Mouse (Mus musculus) erythroid progenitor cell, adult 5-6 weeks (primary cell): ENCODE measurements around the gene Pdss2. TPM values are rescaled to one million over a fixed set of nuclear protein-coding genes. Genes with fewer than 3 reads are reported as not detected.

Experiments used
- ATAC-seq: replicated peaks from 2 replicates; pipeline ENCODE4 v1.8.0; 2016; ENCODE audit warnings: moderate number of reproducible peaks, mild to moderate bottlenecking, moderate TSS enrichment, inconsistent platforms; ENCODE audit not compliant: poor library complexity, low FRiP score, severe bottlenecking
- total RNA-seq, 2 experiments: library from RNA; stranded (forward) in 1 of 2; stranded (reverse) in 1 of 2; fragments of 150-400 nt in 1 of 2; fragments of 186-747, 209-891 nt in 1 of 2; gene quantifications; 2 replicates each; pipeline versions ENCODE4 v1.2.3 to v1.2.4; 2015 to 2017; ENCODE audit warnings: low replicate concordance in 2 of 2

The Pdss2 gene
- total RNA-seq, 2 experiments from 2014 or later = 6.1 TPM; not detected in 1

- no peak for ATAC-seq
Measured at GRCm38 (mm10) chr10:43475376-43475775, 254.1 kb downstream of the Pdss2 start.

GRCm38 (mm10) chr10:43477459-43477858 lies 256.2 kb downstream of the Pdss2 start:
- ATAC-seq = no peak

- no peak for ATAC-seq
Measured at GRCm38 (mm10) chr10:43477865-43478681, 256.8 kb downstream of the Pdss2 start.

GRCm38 (mm10) chr10:43478751-43479435 lies 257.6 kb downstream of the Pdss2 start, which contains the start of gene Bend3:
Gene Bend3 (plus strand): TSS chr10:43478831.
- ATAC-seq = no peak

- peak; percentile 95 for ATAC-seq
Measured at GRCm38 (mm10) chr10:43479436-43480157, 258.3 kb downstream of the Pdss2 start.

- ATAC-seq = no peak
Measured at GRCm38 (mm10) chr10:43480227-43480849, 259.1 kb downstream of the Pdss2 start.

GRCm38 (mm10) chr10:43481179-43481578 lies 259.9 kb downstream of the Pdss2 start:
- ATAC-seq = no peak

- no peak for ATAC-seq
Measured at GRCm38 (mm10) chr10:43482021-43482420, 260.7 kb downstream of the Pdss2 start.

GRCm38 (mm10) chr10:43483426-43483995 lies 262.2 kb downstream of the Pdss2 start:
- ATAC-seq = no peak

GRCm38 (mm10) chr10:43485751-43486268 lies 264.5 kb downstream of the Pdss2 start:
- no peak for ATAC-seq

- no peak for ATAC-seq
Measured at GRCm38 (mm10) chr10:43487441-43488010, 266.2 kb downstream of the Pdss2 start.

- ATAC-seq = no peak
Measured at GRCm38 (mm10) chr10:43488258-43488657, 267.0 kb downstream of the Pdss2 start.

GRCm38 (mm10) chr10:43489139-43489538 lies 267.9 kb downstream of the Pdss2 start:
- no peak for ATAC-seq

GRCm38 (mm10) chr10:43489550-43489949 lies 268.3 kb downstream of the Pdss2 start:
- no peak for ATAC-seq

GRCm38 (mm10) chr10:43490034-43490433 lies 268.7 kb downstream of the Pdss2 start:
- ATAC-seq = no peak

GRCm38 (mm10) chr10:43490846-43491245 lies 269.6 kb downstream of the Pdss2 start:
- no peak for ATAC-seq

GRCm38 (mm10) chr10:43502599-43502998 lies 281.3 kb downstream of the Pdss2 start:
- ATAC-seq = no peak

GRCm38 (mm10) chr10:43504291-43504690 lies 283.0 kb downstream of the Pdss2 start:
- no peak for ATAC-seq

- ATAC-seq = no peak
Measured at GRCm38 (mm10) chr10:43507051-43507450, 285.8 kb downstream of the Pdss2 start.
